Mouse (Mus musculus) intestine, embryonic 16.5 days (tissue): ENCODE measurements at regions not wholly inside any gene's neighbourhood (a gene's known extent, or its start where the extent isn't known, plus 50 kb on each side); places are given as distances from the start of the nearest gene placed in this dataset.

Source experiments
- ATAC-seq: fragments of 200-750 bp; cut with Nextera tagmentation; 2 replicates; pipeline ENCODE4 v1.8.0; 2017; ENCODE audit warnings: moderate TSS enrichment, moderate library complexity
- H3K27ac ChIP-seq: fragments of 300-500 bp; sonication (generic); 2 replicates; pipeline ENCODE4 v1.5.1; 2014; ENCODE audit warnings: mild to moderate bottlenecking, low read length
- H3K27me3 ChIP-seq: fragments of 300-500 bp; sonication (generic); replicated peaks from 2 replicates; pipeline ENCODE4 v1.6.1; 2014; ENCODE audit warnings: low read length, control low read depth, mixed read lengths; ENCODE audit not compliant: control insufficient read depth, insufficient read depth
- H3K36me3 ChIP-seq: fragments of 300-500 bp; sonication (generic); 2 replicates; pipeline ENCODE4 v1.6.1; 2014; ENCODE audit warnings: low read length, control low read depth; ENCODE audit not compliant: control insufficient read depth, insufficient read depth
- H3K4me1 ChIP-seq: fragments of 300-500 bp; sonication (generic); 2 replicates; pipeline ENCODE4 v1.6.1; 2014; ENCODE audit warnings: low read length, control low read depth, mixed read lengths; ENCODE audit not compliant: control insufficient read depth, insufficient read depth
- H3K4me2 ChIP-seq: fragments of 300-500 bp; sonication (generic); 2 replicates; pipeline ENCODE4 v1.6.1; 2014; ENCODE audit warnings: low read depth, low read length, control low read depth
- H3K4me3 ChIP-seq: fragments of 300-500 bp; sonication (generic); 2 replicates; pipeline ENCODE4 v1.5.1; 2014; ENCODE audit warnings: mild to moderate bottlenecking, low read length
- H3K9ac ChIP-seq: fragments of 300-500 bp; sonication (generic); 2 replicates; pipeline ENCODE4 v1.6.1; 2014; ENCODE audit warnings: low read depth, low read length
- H3K9me3 ChIP-seq: fragments of 300-500 bp; sonication (generic); 2 replicates; pipeline ENCODE4 v1.6.1; 2016; ENCODE audit warnings: low read length, control low read depth; ENCODE audit not compliant: control insufficient read depth
- WGBS: fragments of 180-500 bp; shearing (Covaris S2); extraction: QIAGEN DNeasy Blood & Tissue Kit; methylation state at CpG from one replicate; pipeline ENCODE4 v1.1.7; 2014; 5-methylcytosine and 5-hydroxymethylcytosine counted together

DNA sequence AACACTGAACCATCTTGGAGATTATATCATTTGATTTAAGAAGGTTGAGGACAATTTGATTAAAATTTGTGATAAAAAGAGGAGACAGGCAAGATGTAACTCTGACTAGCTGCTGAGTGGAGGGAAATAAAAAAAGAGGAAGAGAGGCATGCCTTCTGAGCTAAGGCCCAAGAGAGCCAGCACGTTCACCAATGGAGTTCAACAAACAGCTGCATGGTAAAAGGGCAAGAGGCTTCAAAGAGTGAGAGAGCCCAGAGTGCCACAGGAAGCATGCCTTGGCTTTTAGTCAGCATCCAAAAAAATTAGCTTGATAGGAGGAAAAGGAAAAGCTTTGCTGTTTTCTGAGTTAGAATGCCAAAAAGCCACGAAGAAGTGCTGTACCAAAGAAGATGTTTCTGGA lies 103.0 kb upstream of the Zbtb20 start:
- no peak for ATAC-seq
- H3K9me3 ChIP-seq = no peaks in the 10 kb centered on the region
- no peaks in the 10 kb centered on the region for H3K4me1 ChIP-seq
- WGBS = 71% methylated on average over 2 of the region's 2 CpGs
- H3K27ac ChIP-seq = no peak overlapping the region
- no peaks in the 10 kb centered on the region for H3K27me3 ChIP-seq
- no peak overlapping the region for H3K4me2 ChIP-seq
- no peaks in the 10 kb centered on the region for H3K36me3 ChIP-seq
- no peak overlapping the region for H3K9ac ChIP-seq
- no peak overlapping the region for H3K4me3 ChIP-seq

DNA sequence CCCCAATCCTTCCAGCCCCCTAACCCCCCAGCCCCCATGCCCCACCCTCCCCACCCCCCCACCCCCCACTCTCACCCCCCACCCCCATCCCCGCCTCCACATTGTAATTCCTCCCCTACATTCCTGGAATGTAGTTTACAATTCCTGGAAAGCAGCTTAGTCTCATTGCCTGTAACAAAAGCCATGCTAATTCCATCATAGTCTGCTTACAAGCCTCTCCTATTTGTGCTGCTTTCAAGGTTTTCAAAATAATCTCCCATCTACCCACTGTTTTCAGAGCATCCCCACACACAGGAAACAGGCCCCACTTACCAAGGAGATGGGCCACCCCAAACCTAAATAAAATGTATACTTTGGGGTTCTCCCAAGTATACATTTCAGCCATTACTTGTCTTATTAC lies 105.5 kb upstream of the Zbtb20 start:
- no peak overlapping the region for H3K4me2 ChIP-seq
- 33% methylated on average over 1 of the region's 1 CpGs for WGBS
- no peak overlapping the region for H3K9ac ChIP-seq
- no peaks in the 10 kb centered on the region for H3K36me3 ChIP-seq
- no peaks in the 10 kb centered on the region for H3K27me3 ChIP-seq
- H3K9me3 ChIP-seq = no peaks in the 10 kb centered on the region
- H3K4me1 ChIP-seq = no peaks in the 10 kb centered on the region
- no peak overlapping the region for H3K4me3 ChIP-seq
- no peak overlapping the region for H3K27ac ChIP-seq
- no peak for ATAC-seq

DNA sequence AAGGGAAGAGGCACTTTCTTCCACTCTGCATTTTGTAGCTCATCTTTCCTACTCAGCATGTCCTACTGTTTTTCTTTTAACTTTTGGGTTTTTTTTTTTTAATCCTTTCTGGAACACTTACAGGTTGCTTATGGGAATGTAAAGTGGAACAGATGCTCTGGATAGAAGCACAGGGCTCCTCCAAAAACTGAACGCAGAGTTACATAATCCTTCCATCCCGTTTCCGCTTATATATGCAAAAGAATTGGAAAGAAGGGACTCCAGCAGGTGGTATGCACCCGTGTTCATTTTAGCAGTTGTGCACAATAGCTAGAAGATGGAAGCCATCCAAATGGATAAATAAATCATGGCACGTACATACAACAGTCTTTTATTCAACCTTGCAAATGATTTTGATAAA lies 127.0 kb upstream of the Zbtb20 start:
- Histone ChIP-seq H3K36me3 (no peaks in the 10 kb centered on the region), H3K4me1 (no peaks in the 10 kb centered on the region), H3K9me3 (no peaks in the 10 kb centered on the region), H3K27ac (no peak overlapping the region), H3K4me3 (no peak overlapping the region), H3K9ac (no peak overlapping the region), H3K27me3 (no peaks in the 10 kb centered on the region), H3K4me2 (no peak overlapping the region)
- ATAC-seq = no peak
- 84% methylated on average over 5 of the region's 5 CpGs for WGBS

DNA sequence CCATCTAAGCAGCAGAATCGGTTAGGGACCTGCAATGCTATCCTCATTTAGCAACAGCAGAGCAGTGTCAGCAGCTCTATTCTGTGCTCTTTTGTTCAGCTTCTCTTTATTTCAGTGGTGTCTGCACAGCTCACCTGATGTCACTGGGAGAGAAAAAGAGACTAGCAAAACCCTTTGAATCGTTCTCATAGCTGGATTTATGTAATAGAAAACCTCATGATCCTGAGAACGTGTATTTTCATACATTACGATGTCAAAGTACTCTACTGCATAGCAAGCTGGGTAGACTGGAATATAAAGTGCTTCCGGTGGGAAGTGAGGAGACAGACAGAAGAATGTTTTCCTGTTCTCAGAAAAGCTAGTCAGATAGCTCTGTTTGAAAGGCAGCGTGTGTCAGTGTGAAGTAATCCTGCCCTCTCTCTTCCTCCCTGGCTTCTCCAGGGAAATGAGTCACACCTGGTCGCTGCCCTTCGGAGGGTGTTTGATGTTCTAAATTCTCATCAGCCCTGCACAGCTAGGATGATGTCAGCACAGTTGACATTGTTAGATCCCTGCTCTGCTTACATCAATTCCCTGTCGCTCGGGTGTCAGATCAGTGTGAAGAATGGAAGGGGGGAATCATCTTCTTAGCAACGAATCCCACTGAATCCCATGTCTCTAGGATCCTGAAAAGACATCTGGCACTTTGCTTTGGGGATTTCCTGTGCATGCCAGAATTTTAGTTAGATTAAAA lies 129.6 kb upstream of the Zbtb20 start:
- Histone ChIP-seq H3K9me3 (no peaks in the 10 kb centered on the region), H3K27ac (no peak overlapping the region), H3K4me3 (no peak overlapping the region), H3K27me3 (no peaks in the 10 kb centered on the region), H3K36me3 (no peaks in the 10 kb centered on the region), H3K9ac (no peak overlapping the region), H3K4me2 (no peak overlapping the region), H3K4me1 (no peaks in the 10 kb centered on the region)
- WGBS = 28% methylated on average over 11 of the region's 11 CpGs
- peak; percentile 44; the same call in 1 of the 2 replicates for ATAC-seq

DNA sequence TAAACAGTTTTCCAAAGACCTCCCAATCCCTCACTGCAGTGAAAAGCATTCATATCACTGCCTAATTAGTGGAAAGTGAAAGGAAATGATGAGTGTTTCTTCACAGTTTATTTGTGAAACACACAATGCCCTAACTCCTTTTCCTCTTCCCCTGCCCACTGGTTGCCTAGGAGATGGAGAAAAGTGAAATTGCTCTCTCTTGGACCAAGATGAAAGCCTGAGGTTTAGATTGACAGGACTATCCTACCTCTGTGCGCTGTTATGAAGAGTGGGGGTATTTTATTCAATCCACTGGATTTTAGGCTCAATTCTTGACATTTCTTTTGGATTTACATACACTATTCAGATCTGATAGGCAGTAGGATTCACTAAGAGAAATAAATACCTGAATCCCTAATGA lies 132.1 kb upstream of the Zbtb20 start:
- Histone ChIP-seq H3K9ac (no peak overlapping the region), H3K4me1 (no peaks in the 10 kb centered on the region), H3K4me2 (no peak overlapping the region), H3K27me3 (no peaks in the 10 kb centered on the region), H3K36me3 (no peaks in the 10 kb centered on the region), H3K9me3 (no peaks in the 10 kb centered on the region), H3K4me3 (no peak overlapping the region), H3K27ac (no peak overlapping the region)
- ATAC-seq = no peak
- 94% methylated on average over 1 of the region's 1 CpGs for WGBS

DNA sequence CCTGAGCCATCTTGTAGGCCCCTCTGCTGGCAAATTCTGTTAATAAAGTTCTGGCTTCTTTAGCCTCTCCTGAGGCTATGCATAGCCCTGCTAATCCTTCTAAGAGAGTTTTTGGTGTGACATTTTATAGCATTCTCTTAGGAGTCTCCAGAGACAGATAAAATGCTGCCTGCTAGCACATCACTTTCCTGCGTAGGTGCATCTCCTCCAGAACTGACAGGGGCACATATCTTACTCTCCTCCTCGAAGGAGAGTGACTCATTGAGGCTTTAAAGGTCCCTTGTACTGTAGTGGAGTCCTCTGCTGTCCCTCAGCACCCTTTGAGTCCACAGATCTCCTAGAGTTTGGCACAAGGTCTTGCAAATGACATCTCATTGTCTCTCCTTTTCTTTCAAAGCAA lies 132.6 kb upstream of the Zbtb20 start:
- Histone ChIP-seq H3K4me1 (no peaks in the 10 kb centered on the region), H3K4me2 (no peak overlapping the region), H3K9ac (no peak overlapping the region), H3K4me3 (no peak overlapping the region), H3K27ac (no peak overlapping the region), H3K9me3 (no peaks in the 10 kb centered on the region), H3K36me3 (no peaks in the 10 kb centered on the region), H3K27me3 (no peaks in the 10 kb centered on the region)
- WGBS = 73% methylated on average over 2 of the region's 2 CpGs
- no peak for ATAC-seq

DNA sequence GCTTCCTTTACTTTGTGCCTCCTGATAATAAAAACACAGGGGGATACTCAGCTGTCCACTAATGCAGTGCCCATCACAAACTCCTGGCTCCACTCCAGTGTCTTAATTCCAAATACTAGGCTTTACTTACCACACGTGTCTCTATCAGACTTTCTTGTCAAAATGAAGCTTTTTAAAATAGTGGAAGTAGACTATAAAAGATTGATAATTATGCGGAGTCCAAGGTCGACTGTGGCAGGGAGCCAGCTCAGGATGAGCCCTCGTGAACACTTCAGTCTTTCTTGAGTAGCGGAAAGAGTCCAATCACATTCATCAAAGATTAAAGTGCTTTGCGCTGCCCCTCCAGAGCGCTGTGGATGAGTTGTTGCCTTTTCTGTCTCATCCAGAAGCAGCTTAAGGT lies 147.9 kb upstream of the Zbtb20 start:
- ATAC-seq = no peak
- Histone ChIP-seq H3K9ac (no peak overlapping the region), H3K36me3 (no peaks in the 10 kb centered on the region), H3K27ac (no peak overlapping the region), H3K4me2 (no peak overlapping the region), H3K9me3 (no peaks in the 10 kb centered on the region), H3K27me3 (no peaks in the 10 kb centered on the region), H3K4me3 (no peak overlapping the region), H3K4me1 (no peaks in the 10 kb centered on the region)
- 78% methylated on average over 7 of the region's 7 CpGs for WGBS

DNA sequence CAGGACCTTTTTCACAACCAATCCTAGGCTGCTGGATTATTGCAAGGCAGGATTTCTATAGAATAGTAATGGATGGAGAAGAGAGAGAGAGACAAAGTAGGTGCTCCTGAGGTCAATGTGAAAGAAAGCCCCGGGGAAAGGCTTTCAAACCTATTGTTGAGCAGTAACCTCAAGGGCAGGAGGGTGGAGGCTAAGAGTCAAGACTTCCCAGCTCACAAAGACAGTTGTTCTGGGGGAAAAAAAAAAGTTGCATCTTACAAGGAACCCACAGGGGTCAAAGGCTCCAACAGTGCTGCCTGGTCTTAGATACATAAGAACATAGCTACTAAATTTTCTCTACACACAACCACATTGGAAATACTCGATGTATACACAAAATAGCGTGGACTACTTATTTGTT lies 155.8 kb upstream of the Zbtb20 start:
- Histone ChIP-seq H3K27ac (no peak overlapping the region), H3K27me3 (no peaks in the 10 kb centered on the region), H3K9me3 (no peaks in the 10 kb centered on the region), H3K4me2 (no peak overlapping the region), H3K36me3 (no peaks in the 10 kb centered on the region), H3K4me1 (no peaks in the 10 kb centered on the region), H3K4me3 (no peak overlapping the region), H3K9ac (no peak overlapping the region)
- ATAC-seq = no peak
- 84% methylated on average over 3 of the region's 3 CpGs for WGBS

DNA sequence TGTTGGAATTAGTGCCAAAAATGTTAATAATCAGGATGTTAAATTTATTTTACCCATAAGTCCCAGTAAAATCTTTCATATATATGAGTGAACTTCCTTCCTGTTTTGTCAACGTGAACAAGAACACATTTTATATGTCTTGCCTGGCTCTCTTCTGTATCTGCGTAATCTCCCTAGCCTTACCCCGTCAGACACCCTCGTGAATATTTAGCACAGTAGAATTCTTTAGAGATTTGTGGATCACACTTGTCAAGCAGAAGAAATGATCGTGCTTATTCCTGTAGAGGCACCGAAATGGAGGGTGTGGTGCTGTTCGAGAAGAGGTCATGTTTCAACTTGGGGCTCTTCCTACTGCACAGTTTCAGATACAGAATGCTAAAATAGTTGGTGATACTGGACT lies 157.2 kb upstream of the Zbtb20 start:
- Histone ChIP-seq H3K27ac (no peak overlapping the region), H3K9ac (no peak overlapping the region), H3K4me2 (no peak overlapping the region), H3K4me3 (no peak overlapping the region), H3K27me3 (no peaks in the 10 kb centered on the region), H3K36me3 (no peaks in the 10 kb centered on the region), H3K9me3 (no peaks in the 10 kb centered on the region), H3K4me1 (no peaks in the 10 kb centered on the region)
- WGBS = 67% methylated on average over 7 of the region's 7 CpGs
- no peak for ATAC-seq

DNA sequence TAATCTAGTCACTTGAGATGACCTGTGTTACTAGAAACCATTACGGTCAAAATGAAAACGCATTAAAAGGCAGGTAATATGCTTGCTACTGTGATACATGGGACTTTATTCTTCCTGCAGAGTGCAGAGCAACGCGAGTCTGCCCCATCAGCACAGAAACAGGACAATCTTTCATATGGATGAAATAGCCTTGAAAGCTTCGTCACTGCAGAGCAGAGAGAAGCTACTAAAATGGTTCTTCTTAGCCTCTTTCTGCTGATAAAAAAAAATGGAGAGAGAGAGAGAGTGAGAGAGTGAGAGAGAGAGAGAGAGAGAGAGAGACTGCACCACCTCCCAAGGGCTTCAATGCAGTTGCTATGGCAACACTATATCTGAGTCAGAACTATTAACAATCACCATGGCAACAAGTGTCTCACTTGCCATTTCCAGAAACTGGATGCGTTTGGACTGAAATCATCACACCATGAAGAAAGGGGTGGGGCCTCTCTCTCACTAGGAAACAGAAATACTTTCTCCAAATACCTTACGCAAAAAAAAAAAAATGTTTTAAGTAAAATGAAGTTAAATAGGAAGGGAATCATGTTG lies 157.8 kb upstream of the Zbtb20 start:
- ATAC-seq = no peak
- H3K4me3 ChIP-seq = no peak overlapping the region
- H3K9ac ChIP-seq = no peak overlapping the region
- H3K27me3 ChIP-seq = no peaks in the 10 kb centered on the region
- H3K27ac ChIP-seq = no peak overlapping the region
- no peaks in the 10 kb centered on the region for H3K36me3 ChIP-seq
- H3K9me3 ChIP-seq = no peaks in the 10 kb centered on the region
- no peaks in the 10 kb centered on the region for H3K4me1 ChIP-seq
- WGBS = 65% methylated on average over 7 of the region's 7 CpGs
- no peak overlapping the region for H3K4me2 ChIP-seq
